Mouse (Mus musculus): ENCODE results near the gene Snx5. TPM values are rescaled to one million over a fixed set of nuclear protein-coding genes. Genes with fewer than 3 reads are reported as not detected.

The Snx5 gene
- 411 TPM for total RNA-seq (2023)

GRCm38 (mm10) chr2:144270507-144271420, at the start of gene Snx5, which contains the start of gene Mgme1:
Gene Snx5, minus strand, starts transcription at chr2:144270906.
Gene Mgme1, plus strand, starts transcription at chr2:144270663.

Other genes starting within 250 kb of the Snx5 start
- not detected for gene Banf2, start 237.8 kb downstream of the Snx5 start, total RNA-seq (2023)
- 6.1 TPM for gene Mgme1, start 243 bp downstream of the Snx5 start, total RNA-seq (2023)
- not detected for gene Ovol2, start 61.2 kb upstream of the Snx5 start, total RNA-seq (2023)
- 31.8 TPM for gene Kat14, start 98.1 kb upstream of the Snx5 start, total RNA-seq (2023)
- not detected for gene Pet117, start 98.1 kb upstream of the Snx5 start, total RNA-seq (2023)

All from CD8-positive naive resting alpha-beta T cell, adult 57 days (primary cell).